Mouse (Mus musculus) granulocyte monocyte progenitor cell, adult 5-6 weeks (primary cell): ENCODE results near the gene Slc2a8. TPM values are rescaled to one million over a fixed set of nuclear protein-coding genes. Genes with fewer than 3 reads are reported as not detected.
"Not testable (repeated sequence)": the region's sequence is repeated elsewhere in the genome, so short reads cannot be mapped to it uniquely, and the experiment has no call there.

Source experiments
- ATAC-seq: replicated peaks from 2 replicates; pipeline ENCODE4 v1.8.0; 2016; ENCODE audit warnings: mild to moderate bottlenecking, moderate TSS enrichment, inconsistent platforms; ENCODE audit not compliant: poor library complexity, severe bottlenecking
- total RNA-seq, 2 experiments: library from RNA; stranded (forward) in 1 of 2; stranded (reverse) in 1 of 2; fragments of 200-712, 200-1000 nt in 1 of 2; fragments of >200 nt in 1 of 2; fragmentation: Nextera tagmentation in 1 of 2; gene quantifications; 2 replicates each; pipeline ENCODE4 v1.2.3; 2014 to 2017

Slc2a8 gene
- 4.0 and 4.8 TPM in 2 replicates for total RNA-seq (2014; fragmentation: Nextera tagmentation)
- total RNA-seq (2017) = 3.7 and 5.8 TPM in 2 replicates

DNA sequence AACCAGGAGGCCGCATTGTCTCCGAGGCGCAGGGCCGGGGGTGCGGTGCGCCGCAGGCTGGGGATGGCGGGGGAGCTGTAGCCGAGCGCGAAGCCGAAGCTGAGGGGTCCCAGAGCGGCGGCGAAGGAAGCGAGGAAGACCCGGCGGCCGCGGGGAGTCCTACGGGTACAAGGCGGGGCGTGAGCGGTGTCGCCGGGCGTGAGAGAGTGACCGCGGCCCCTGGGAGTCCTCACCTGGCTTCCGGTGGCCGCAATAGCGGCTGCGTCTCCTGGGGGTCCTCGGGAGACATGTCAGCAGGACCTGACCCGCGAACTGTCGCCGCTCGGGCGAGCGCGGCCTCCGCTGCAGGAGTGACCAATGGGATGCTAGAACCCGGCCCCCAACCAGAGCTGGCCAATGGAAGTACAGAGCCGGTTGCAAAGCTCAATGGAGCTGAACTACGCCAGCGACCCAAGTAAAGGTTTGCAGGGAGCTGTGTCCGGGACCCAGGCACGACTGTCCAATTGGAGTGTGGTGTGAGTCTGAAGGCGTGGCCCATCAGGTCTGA is at the start of gene Slc2a8:
Gene Slc2a8 (minus strand): TSS at position 359 of the 547 bp plus-strand sequence.
- peak; percentile 97 for ATAC-seq

DNA sequence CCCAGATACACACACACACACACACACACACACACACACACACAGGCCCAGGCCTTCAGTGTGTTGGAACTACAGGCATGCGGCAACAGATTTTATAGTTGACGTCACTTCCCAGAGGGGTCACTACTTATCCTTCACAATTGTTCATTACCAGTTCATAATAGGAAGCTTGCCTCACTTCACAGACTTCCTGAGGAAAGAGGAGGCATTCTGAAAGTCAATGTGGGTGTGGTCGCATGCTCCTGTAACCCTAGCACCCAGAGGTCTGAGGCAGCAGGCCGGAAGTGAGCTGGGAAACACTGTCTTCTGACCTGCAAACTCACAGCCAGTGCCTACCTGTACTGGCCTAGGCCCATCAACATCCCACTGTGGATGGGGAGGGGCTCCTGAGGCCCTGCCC is 43.2 kb upstream of the Slc2a8 start:
- ATAC-seq = peak; percentile 82

DNA sequence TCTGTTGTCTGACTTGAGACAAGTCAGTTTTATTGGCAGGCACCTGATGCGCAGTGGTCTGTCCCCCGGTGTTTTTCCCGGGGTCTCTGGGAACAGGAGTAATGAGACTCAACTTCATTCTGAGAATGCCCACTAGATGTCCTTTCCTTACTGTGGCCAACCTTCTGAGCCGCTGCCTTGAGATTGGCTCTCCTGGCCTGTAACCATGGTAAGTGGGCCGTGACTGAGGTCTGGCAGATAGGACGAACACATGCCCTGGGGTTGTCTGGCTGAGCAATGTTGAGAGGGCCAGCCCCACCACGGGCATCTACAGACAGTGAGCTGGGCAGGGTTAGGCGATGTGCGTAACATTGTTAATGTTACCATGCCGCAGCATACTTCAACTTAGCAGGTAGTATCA is 42.7 kb upstream of the Slc2a8 start:
- ATAC-seq = no peak

DNA sequence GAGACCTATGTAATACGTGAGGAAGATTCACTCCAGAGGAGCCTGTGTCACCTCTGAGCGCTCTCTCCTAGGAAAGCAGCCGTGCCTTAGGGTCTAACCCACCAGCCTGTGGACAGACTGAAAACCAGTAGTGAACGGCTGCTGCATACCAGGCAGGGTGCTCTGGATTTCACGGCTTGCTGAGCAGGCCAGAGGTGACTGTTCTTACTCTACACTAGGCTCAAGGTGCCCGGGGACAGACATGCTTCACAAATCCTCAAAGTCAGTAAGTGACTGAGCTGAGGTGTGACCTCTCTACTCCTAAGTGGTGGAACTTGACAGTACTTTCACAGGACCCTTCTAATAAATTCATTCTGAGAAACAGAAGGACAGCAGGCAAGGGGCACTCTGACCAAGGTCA is 41.0 kb upstream of the Slc2a8 start:
- ATAC-seq = no peak

DNA sequence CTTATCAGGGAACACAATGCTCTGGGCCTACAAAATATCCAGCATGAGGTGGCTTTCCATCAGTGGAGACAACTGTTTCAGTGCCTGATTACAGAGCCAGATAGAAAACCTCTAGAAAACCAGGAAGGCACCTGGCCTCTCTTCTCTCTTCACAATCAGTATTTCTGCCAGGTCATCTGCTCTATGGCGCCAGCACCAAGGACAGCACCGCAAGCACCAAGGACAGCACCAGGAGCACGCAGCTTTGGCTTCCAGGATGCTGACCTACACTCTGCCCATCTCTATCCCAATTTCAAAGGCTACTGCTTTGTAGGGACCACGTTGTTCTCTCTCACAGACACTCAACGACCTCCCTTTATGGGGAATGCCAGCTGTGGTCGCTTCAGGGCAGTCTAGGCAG is 36.1 kb upstream of the Slc2a8 start:
- peak; percentile 87 for ATAC-seq

DNA sequence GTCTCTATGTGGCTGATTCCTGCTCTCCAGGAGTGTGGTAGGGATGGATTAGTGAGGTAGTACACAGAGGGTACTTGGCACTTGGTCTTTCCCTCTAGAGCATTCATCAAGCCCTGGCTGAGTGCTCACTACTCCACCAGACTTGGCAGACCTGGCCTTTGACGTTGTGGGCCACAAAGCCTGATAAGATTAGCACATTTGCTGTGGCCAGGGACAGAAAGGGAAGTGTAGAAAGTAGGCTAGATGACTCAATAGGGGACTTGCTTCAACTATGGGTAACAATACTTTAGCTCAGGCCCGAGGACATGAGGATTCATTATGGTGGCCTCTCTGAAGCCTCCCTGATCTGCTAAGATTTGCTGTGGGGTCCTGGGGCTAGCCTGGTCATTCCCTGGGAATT is 35.3 kb upstream of the Slc2a8 start:
- 0 out of 2 replicates have a peak, but pooled peaks have one; percentile 17 for ATAC-seq

DNA sequence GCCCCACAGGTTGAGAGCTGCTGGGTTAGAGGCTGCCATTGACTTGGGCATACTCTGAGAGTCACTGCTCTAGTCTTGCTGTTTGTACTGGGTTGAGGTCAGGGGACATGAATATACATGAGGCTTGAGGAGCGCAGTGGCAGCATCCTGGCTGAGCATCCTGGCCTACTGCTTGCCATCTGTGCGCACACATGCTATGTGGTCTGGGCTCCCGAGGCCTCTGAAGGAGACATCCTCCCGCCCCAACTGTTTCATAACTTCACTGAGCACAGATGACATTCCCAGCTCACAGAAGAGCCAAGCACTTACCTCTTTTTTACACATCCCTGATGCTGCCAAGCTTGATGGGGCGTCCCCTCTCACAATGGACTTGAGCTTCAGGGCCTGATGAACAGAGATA is 33.0 kb upstream of the Slc2a8 start:
- ATAC-seq = no peak

DNA sequence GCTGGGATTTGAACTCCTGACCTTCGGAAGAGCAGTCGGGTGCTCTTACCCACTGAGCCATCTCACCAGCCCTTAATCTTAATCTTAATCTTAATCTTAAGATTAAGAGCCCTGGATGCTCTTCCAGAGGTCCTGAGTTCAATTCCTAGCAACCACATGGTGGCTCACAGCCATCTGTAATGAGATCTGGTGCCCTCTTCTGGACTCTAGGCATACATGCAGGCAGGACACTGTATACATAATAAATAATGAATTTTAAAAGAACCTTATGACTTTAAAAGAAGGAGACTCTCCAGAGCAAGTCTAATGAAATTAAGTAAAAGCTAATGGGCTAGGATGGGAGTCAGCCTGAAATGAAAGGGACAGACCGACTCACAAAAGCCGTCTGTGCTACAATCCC is 27.2 kb upstream of the Slc2a8 start:
- not testable (repeated sequence) for ATAC-seq

DNA sequence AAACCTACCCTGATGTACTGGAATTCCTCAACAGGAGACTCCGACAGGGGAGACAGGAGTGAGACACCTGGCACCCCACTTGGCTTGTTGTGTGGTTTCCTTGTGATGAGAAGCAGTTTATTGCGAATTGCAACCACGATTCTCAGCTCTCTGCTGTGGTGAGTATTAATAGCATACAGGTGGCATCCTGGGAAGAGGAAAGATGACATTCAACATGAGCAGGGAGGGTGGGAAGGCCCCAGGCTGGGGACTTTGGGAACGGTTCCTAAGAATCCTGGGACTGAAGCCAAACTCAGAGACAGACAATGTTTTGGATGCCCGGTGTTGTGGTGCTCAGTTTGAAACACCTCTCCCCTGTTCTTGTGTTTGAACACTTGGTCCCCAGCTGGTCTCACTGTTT is 23.2 kb upstream of the Slc2a8 start:
- ATAC-seq = no peak

DNA sequence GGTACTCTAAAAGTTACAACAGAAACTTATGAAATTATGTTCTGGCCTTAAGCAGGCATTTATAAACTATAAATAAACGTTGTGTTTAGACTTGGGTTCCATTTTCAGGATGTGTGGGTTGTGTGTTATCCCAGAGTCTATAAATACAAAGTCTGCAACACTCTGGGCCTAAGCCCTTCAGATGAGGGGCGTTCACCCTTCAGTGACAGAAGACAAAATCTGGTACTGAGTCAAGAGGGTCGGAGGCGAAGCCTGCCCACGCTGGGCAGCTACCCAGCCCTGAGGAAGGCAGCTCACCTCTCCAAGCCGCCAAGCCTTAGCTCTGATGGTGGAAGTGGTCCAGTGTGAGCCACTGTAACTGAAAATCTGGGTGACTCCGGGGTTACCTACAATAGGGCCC is 20.3 kb upstream of the Slc2a8 start:
- no peak for ATAC-seq

DNA sequence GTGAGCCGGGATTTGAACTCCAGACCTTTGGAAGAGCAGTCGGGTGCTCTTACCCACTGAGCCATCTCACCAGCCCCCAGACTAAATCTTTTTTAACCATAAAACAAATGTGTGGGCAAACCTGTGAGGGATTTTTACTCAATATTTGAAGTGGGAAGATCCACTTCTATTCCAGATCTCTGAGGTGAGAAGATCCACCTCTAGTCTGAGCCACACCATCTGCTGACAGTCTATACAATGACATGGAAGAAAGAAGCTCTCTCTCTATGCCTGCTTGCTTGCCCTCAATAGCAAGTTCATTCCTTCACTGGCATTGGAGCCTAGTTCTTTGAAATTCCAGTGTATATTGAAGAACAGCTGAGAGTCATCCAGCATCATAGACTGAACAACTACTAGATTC is 17.9 kb upstream of the Slc2a8 start:
- ATAC-seq = no peak

DNA sequence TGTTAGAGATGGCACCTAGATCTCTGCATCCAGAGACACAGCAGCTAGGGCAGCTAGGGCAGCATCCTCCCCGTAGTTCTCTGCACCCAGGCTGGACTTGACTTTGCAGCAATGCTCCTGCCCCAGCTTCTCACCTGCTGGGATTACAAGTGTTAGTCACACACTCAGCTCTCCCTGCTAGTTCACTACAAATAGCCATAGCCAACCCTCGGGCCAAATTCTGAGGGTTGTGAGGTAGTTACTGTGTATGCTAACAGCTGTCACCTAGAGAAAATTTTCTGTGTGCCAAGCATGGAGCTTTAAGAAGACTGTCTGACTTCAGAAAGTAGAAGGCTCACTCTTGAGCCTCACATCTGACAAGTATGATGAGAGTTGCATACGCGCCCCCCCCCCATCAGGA is 15.9 kb upstream of the Slc2a8 start:
- no peak for ATAC-seq

DNA sequence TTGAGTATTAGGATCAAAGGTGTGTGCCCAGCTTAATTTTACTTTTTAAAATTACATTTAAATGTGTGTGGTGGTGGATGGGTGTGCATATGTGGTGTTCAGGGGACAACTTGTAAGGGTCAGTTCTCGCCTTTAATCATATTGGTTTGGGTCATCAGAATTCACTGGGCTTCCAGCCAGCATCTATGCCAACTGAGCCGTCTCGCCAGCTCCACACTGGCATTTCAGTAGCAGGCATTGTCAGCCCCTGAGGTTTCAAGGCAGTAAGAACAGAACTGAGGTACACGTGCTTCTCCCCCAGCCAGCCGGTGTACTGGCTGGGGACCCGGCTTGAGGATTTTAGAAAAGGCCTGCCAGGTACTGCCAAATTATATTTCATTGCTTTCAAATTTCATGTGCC is 15.2 kb upstream of the Slc2a8 start:
- no peak for ATAC-seq

DNA sequence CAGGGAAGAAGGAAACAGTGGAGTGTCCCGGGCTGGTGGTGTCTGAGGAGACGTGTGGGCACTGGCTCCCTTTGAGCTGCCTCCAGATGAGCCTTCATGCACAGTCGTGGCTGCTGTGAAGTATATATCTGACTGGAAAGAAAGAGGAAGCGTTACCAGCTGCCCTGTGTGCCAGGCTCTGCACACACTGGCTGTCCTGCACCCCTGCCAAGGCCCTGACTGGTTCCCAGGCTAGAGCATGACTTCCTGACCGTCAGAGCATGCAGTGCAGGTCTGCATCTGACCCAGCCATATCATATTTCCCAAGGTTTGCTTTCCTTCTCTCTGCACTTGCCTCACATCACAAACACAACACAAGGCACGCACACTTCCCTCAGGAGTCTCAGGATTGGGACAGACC is 10.2 kb upstream of the Slc2a8 start:
- peak; percentile 93 for ATAC-seq

DNA sequence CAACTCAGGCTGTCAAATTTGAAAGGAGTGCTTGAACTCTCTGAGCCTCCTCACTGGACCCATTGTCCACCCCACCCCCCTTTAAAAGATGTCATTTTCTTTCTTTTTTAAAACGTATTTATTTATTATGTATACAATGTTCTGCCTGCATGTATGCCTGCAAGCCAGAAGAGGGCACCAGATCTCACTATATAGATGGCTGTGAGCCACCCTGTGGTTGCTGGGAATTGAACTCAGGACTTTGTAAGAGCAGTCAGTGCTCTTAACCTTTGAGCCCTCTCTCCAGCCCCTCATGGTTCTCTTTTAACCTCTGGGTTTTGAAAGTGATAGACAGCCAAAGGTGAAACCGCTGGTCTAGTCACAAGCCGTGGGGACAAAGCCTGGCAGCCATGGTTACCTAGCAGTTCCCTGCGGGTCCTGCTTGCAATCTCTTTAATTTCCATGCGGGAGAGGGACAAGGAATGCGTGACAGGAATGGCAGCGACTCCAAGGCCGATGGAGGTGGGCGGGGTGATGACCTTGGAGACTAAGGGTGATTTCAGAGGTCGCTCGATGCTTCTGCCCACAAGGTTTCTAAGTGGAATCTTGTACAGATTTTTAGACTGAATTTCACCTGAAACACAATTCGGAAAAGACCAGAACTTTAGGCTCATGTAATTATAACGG is 8.4 kb upstream of the Slc2a8 start:
- ATAC-seq = no peak

DNA sequence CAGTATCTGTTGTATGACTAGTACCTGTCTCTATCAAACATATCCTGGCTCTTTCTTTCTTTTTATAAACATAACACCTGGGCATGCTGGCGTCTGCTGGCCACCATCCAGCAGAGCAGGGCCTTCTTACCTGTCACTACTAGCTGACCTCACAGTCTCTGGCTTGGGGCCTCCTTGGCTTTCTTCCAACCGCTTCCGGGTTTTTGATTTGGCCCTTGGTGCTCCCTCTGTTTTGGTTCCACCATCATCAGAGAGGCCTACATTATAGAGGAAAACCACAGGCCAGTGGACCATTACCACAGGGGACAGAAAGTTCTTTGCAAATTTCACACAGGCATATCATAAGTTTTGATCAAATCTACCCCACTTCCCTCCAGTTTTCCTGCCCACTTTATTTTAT is 7.5 kb upstream of the Slc2a8 start:
- ATAC-seq = no peak

DNA sequence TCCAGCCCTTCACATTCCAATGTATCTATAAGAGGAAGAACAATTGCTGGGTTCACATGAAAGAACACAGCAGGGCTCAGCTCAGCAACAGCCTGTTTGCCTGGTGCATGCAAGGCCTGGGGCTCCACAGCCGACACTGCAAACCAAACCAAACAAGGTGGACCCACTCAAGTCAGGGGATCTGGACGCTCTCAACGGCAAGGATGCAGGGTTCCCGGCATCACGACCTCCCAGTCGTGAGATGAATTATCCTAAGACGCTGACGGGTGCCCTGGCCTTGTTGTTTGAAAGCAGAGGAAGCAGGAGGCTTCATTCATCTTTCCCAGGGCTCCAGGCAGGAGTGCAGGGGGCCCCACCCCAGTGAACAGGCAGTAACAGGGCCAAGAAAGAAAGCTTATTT is 4.0 kb upstream of the Slc2a8 start:
- ATAC-seq = no peak

DNA sequence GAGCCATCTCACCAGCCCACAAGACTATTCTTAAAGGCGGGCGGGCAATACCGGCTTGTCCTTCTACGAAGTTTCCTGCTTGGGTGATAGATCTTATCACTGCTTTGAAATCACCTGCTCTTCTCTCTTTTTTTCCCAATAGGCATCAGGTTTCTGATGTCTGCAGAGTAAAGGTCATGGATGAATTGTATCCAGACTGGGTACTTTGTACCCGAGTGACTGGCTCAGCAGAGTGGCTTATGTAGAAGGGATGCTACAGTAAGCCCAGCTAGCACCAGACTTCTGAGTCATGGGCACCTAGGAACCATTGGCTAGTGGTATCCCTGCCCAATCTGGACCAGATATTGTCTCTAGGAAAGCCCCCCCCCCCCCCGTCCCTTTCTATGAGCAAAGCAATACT is 1.7 kb upstream of the Slc2a8 start:
- ATAC-seq = no peak

DNA sequence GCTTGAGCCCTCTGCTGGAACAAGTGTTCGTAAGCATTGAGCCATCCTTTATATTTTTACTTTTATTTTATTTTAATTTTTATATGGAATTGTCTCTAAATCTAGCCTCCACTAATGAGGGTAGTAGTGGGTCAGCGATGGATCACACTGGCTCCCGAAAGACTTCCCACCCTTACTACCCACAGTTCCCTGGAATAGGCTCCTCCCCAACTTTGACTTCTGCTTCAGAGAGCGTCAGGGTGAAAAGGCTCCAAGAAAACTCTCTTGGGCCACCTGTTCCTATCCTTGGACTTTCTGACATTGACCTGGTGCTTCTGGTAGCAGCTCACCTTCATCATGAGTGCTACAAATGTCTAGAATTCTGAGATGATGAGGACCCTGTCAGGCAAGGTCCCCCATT is 817 bp upstream of the Slc2a8 start:
- ATAC-seq = no peak

DNA sequence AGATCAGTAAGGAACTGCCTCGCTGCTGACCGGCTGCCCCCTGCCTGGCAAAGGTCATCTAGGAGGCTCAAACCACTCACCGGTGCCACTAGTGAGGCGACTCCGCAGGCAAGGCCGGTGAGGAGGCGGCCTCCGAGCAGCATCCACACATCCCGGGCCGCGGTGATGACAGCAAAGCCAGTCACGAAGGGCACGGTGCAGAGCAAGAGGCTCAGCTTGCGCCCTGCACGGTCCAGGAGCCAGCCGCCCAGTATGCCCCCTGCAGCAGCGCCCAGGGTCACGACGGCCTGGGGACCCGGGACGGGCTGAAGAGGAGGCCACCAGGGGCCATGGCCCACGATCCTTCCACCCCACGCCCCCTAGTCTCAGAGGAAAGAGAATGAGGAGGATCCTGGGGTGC is 602 bp downstream of the Slc2a8 start:
- peak; percentile 17 for ATAC-seq

DNA sequence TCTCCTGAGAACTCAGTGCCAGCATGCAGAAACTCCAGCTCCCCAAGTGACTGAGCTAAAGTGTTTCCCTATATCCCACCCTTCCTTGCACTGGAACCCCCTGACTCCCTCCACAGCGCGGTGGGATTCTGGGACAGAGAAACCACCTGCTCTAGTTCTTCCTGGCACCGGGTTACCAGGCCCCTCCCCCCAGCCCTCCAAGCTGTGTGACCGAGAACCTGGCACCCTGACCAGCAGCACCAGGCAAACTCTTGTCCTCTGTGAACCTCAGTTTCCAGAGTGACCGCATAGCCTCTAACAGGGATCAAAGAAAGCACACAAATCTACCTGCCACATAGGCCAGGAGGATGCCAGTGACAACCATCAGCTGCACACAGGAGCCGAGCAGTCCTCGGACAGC is 2.2 kb downstream of the Slc2a8 start:
- ATAC-seq = no peak

DNA sequence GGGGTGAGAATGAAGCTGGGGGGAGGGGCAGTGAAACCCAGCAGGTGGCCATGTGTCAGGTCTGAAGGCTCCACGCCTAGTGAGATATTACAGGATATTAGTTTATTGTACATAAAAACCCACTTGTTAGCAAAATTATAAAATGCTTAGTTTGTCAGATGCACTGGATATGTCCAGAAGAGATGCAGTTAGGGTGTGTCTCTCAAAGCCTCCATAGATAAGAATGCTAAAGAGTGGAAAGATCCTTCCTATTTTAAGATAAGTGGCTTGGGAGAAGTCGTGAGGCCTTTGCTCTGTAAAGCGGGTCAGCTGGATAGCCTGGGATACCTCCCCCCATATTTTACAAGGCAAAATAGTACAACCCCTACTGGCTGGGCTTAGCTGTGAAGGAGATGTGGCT is 3.2 kb downstream of the Slc2a8 start:
- ATAC-seq = no peak

DNA sequence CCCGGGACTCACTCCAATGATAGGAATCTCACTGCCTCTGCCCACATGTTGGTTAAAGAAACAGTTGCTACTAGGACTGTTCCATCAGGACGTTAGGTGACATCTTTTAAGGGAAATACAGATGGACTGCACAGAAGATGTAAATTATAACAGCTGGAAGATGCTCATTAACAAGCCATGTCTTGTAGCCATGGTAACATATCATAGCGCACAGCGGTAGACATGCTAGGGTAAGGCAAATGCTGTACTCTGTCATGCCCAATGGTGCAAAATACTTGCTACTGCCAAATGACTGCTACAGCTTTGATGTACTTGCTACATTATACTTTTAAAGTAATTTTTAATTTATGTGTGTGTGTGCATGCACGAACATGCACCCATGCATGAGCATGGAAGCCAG is 4.8 kb downstream of the Slc2a8 start:
- no peak for ATAC-seq
